Mouse (Mus musculus): ENCODE data around the gene Lamtor4.

The Lamtor4 gene

DNA sequence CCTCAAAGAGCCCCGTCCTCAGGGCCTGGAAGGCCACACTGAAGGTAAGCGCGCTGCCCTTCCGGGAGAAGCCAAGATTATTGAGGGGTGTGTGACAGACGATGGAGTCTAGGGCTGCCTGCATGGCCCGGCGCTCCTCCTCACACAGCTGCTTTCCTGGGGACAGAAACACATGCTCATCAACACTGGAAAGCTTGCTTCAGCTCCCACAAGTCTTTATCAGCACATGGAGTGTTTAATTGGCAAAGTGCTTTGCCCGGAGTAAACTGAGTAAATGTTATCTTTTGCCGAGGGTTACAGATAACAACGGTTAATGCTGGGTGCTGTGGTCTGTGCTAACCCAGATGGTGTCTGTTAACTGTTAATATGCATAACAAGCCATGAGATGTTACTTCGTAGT lies 5.6 kb downstream of the Lamtor4 start:
- no peak for DNase-seq

DNA sequence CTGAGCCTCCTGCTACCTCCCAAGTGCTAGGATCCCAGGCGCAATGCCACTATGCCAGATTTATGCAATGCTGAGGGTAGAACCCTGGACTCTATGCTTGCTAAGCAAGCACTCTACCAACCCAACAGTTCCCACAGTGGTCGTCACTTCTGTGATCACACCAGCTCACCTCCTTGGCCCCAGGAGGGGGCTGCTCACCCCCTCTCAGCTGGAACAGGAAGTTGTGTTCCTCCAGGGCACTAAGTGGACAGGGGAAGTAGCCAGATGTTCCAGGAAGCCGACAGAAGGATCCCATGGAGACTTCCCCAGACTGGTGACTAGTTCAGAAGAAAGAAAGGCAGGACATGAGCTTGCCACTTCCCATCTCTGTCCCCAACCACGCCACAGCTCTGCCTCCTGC lies 6.7 kb downstream of the Lamtor4 start:
- no peak for DNase-seq

DNA sequence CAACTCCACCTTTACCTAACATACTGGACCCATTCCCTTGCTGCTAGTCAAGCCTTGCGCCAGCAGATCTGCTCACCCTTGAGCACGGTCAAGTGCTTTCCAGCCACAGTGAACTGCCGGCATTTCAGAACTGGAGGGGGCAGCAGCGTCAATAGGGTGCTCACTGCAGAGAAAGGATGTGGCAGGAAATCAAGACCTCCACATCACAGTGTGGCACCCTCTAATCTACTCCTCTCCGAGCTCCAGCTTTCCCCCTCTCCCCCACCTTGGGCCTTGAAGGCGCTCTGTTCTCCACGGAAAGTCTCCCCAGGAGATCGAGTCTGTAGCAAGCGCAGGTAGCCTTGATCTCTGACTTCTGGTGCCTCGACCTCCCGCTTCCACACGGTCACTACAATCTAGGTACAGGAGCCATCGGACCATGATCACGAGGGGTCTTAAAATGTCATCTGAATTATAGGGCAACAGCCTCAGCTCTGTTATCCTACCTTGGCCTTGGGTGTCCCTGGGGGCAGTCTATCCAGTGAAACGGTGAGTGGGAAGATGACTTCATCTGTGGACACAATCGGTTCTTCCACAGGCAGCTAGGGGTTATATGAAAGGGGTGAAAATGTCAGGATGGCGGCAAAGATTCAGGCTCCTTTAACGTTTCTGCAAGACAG lies 7.4 kb downstream of the Lamtor4 start:
- peak in 1 of 2 experiments; percentile 14 for DNase-seq

DNA sequence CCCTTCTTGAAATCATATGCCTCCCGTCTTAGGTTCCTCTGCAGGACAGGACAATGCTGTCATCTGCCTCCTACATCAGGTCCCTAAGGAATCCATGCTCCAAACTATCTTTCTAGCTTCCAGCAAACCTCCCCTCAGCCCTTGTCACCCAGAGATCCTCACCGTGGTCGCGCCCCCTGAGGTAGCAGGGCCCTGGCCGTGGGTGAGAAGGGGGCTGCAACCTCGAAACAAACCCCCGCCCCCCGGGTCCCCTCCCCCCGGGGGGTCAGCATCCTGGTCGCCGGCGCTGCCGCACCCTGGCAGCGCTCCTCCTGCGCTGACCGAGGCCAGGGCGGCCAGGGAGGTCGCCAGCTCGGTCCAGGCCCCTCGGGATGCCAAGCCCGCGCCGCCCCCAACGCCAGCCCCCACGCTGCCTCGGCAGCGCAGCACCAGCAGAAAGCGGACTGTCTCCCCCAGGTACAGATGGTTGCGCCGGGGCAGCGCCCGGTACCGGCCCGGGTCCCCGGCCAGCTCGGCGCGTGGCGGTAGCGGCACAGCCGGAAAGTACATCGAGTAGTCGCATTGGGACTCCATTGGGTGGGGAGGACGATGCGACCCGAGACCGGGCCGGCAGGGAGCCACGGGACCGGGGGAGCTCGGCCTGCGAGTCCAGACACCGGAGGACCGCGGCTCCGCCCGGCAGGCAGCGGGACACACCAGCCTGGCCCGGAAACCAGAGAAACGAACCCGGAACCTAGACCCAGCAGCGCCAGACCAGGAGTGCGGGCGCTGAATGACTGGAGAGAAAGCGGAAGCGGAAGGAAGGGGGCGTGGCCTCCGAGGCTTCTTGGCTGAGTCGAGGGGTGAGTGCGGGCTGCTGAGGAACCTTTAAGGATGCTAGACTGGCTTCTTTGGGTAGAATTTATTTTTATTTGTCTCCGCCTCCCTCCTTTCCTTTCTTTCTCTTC lies 8.3 kb downstream of the Lamtor4 start, which contains the start of gene BC037034:
Gene BC037034 (minus strand): TSS at position 774 of the 947 bp plus-strand sequence.
- DNase-seq = peak; percentile 82 to 85

DNA sequence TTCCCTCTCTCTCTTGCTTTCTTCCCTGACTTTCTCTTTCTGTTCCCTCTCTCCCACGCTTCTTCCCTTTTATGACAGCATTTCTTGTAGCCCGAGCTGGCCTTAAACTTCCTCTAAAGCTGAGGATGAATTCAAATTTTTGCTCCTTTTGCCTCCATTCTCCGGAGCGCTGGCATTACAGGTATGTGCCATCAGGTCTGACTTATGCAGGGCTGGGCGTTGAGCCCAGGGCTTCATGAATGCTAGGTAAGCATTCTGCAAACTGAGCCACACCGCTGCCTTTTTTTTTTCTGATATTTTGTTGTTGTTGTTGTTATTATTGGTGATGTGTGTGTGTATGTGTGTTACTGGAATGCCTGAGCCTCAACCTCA lies 8.9 kb downstream of the Lamtor4 start:
- no peak for DNase-seq

DNA sequence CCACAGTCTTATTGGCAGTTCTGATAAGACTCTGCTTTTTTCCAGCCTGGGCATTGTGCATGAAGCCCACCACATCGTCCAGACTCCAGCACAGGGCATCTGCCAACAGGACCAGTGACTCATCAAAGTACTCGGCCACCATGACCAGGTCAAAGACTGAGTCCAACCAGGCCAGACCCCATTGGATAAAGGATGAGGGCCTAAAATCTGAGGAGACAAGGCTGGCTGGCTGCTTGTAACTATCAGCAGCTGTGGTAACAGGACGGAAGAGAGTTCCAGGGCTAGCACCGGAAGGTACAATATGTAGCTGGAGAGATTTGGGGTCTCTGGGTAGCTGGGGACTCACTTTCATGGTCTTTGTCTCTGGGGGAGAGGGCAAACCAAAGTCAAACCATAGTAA lies 10.4 kb downstream of the Lamtor4 start:
- no peak for DNase-seq

DNA sequence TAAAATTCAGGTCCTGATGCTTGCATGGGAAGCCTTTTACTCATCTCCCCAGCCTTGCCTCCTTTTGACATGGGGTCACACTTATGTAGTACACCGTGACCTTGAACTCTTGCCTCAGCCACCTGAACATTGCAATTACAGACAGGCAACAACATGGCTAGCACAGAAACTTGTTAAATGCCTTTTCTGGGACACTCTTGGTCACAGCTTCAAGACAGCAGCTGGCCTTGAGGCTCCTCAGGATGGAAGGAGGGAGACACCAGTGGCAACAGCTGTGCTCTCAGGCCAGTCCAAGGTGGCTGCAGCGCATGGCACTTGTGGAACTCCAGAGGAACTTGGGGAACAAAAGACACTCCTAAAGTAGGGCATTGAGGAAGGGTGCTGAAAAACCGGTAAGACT lies 11.8 kb downstream of the Lamtor4 start:
- no peak for DNase-seq

DNA sequence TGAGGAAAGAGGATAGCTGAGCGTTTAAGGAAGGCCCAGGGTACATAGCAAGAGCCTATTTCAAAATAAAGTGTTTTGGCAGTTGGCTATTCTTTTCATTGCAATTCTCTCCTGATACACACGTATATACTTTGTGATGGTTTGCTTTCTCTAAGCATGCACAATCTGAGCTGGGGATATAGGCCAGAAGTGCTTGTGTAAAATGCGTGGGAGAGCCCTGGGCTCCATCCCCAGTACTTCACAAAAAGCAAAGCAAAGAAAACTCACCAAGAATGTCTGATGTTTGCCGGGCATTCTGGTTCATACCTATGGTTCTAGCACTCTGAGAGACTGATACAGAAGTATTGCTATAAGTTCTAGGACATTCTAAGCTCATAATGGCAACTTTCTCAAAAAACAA lies 13.7 kb downstream of the Lamtor4 start:
- no peak for DNase-seq

DNA sequence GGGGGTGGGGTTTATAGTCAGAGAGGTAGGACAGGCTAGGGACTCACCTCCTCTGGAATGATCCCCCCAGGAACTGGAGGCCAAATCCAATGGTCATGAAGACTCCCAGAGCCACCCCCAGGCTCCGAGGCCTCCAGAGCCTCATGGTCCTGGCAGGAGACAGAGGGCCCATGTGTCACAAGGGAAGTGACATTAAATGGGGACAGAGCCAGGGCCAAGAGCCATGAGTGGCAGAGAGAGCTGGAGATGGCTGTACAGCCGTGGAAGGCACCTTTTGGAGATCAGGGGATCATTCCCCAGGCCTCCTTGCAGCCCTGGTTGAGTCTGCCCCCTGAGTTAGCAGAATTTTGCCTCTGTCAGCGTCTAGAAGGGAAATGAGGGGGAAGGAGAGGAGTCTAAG lies 15.9 kb downstream of the Lamtor4 start:
- DNase-seq = no peak

DNA sequence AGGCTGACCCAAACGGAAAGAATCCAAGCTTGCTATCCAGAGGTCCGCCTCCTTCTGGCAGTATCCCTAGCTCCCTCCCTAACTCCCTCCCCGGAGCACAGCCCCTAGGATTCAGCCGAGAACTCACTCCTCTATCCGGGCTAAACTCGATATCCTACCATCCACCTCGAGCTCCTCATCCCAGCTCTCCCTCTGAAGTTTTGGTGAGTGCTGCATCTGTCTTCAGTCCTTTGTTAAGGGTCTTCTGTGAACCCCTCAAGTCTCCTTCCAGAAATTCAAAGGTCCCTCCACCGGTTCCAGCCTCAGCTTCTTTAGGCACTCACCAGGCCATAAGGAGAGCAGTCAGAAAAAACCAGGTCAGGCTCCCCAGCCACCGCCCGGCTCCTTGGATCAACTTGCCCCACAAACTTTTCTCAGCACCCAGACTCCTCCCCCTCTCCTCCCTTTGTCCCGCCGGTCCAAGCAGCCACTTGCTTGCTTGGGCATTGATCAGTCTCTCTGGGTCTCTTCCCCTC lies 17.2 kb downstream of the Lamtor4 start, which contains the start of gene Gal3st4:
Gene Gal3st4 (minus strand): TSS at position 432 of the 515 bp plus-strand sequence.
- DNase-seq = no peak

DNA sequence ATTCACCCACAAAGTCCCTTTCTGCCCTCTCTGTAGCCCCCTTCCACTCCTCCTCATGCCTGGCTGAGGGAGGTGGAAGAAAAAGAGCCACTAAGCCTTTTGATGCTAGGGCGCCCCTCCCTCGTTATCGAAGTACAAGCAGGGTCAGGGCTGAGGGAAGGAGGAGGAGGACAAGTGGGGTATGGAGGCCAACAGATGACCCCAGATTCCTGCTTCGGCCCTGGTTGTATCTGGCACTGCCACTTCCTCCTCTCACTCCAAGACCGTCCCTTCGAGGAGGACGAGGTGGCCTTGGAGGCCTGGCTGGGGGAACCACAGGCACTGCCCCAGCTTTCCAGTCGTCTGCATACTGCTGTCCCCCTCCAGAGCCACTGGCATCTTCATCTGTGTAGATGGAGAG lies 18.9 kb downstream of the Lamtor4 start:
- no peak for DNase-seq

DNA sequence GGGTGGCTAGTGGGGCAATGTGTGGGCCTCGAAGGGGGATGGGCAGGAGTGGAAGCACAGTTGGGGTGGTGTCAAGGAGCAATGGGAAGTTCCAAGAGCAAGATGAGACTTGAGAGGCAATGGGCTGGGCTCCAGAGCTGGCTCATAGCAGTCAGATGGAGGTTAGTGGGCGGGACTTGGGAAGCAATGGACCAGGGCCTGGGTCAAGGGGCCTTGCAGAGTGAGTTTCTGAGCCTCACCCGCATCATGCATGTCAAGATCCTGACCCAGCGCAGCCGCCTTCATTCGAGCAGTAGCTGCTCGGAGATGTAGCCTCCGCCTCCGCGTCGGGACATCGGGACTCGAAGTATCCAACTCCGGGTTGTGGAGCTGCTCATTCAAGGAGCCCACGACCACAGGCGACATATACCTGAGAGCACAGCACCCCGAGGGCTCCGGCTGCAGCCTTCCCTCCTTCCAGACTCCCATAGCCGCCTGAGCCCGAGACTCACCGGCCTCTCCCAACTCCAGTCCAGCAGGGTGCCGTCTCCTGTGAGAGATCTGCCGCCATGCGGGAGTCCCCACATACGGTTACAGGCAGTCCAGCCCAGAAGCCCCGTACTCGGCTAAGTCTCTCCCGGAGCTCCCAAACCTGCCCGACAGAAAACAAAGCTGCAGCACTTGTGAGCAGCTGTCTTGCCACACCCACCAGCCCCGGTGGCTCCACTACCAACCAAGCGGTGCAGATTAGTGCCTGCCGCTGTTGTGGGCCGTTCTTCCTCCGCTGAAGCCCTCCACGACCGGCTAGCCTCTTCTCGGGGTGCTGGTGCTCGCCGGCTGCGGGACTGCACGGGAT lies 20.2 kb downstream of the Lamtor4 start:
- DNase-seq = no peak

DNA sequence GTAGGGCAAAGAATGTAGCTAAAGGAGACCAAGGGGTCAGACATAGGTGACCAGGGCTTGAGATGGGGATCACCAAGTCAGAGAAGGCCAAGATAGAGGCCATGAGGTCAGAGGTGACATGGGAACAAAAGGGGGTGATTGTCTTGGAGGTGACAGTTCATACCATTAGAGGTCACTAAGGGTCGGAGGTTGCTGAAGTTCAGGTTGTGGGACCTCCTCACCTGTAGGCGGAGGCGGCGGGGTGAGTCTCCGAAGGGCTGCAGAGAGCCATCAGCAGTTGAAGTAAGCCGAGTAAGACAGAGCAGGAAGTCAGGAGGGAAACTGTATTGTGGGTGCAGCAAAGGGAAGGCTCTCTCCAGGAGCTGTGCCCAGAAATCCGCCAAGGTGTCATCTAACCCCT lies 22.7 kb downstream of the Lamtor4 start:
- DNase-seq = no peak

DNA sequence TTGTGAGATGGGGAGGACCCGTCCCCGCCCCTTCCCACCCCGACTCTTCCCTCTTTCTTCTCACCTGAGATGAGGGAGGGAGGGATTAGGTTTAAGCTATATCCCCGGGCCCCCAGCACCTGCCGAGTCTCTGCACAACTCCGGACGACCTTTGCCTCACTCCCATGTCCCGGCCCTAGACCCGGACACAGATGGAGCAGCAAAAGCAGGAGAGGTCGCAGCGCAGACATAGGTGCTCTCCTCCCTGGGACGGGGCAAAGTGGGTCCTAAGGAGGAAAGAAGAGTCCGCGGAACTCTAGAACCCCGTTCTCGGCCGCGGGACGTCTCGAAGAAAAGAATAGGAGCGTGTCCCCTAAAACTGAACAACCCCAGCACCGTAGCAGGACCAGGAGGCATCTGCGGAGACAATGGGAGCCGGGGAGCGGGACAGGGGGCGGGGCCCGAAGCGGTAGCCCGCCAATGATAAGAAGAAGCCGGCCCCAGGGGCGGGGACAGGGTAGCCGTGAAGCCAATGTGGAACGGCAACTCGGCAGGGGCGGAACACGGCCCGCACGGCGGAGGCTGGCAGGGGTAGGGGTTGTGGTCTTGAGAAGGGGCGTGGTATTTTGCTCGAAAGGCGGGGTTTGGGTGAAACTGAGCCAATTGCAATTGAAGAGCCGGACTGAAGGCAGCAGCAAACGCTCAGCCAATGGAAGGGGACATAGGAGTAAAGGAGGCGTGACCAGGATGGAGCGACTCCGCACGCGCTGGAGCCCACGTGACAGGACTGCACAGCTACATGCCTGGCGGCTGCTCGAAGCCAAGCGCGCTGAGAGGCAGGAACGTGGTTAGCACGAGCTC lies 24.5 kb downstream of the Lamtor4 start, which contains the start of the genes Gm43720, Gpc2 and Stag3:
Gene Gm43720 (minus strand): TSS at position 374 of the 840 bp plus-strand sequence.
Gene Gpc2 (minus strand): TSS at position 421 of the 840 bp plus-strand sequence.
Gene Stag3 (plus strand): TSS at position 656 of the 840 bp plus-strand sequence.
- DNase-seq = peak; percentile 83 to 90

DNA sequence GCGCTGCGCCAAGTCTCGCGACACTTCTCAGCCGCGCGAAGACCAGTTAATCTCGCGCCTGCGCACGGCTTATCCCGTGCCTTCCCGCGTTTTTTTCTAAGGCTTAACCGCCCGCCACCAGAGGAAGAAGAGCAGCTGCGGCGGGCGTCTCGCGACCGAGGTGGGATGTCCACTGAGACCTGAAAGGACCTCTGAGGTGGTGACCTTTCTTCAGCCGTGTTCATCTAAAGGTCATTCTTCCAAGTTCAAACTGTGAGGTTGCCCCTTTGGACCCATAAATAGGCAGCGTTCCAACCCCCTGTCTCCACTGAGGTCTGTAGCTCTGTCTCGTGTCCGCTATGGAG lies 25.1 kb downstream of the Lamtor4 start:
- DNase-seq = no peak

DNA sequence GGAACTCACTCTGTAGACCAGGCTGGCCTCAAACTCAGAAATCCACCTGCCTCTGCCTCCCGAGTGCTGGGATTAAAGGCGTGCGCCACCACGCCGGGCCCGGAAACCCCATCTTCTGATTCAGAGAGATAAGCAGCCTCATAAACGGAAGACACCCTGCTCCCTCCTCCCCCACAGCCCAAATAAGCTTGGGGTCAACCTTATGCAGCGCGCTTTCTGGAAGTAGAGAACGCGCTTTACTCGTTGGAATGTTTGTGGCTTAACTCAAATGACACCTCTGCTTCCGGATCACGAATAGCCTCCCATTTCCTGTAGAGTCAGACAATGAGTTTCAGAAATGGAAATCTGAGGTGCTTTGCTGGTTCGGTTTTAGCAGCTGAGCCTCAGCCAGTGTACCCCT lies 25.5 kb downstream of the Lamtor4 start:
- DNase-seq = no peak

DNA sequence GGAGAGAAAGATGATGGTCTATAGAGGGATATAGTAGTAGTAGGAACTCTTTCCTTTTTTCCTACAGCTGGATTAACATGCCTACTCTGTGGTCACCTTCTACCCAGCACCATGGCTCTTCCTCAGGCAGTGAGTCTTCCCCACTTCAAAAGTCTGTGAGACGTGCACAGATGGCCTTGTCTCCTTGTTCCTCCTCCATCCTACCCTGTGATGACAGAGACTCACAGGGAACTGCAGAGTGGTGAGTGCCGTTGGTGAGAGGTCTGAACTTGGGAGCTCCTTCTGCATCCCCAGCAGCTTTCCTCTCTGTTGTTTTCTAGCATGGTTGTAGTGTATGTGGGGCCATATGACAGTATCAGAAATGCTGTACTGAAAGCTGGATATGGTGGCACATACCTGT lies 26.5 kb downstream of the Lamtor4 start:
- DNase-seq = no peak

DNA sequence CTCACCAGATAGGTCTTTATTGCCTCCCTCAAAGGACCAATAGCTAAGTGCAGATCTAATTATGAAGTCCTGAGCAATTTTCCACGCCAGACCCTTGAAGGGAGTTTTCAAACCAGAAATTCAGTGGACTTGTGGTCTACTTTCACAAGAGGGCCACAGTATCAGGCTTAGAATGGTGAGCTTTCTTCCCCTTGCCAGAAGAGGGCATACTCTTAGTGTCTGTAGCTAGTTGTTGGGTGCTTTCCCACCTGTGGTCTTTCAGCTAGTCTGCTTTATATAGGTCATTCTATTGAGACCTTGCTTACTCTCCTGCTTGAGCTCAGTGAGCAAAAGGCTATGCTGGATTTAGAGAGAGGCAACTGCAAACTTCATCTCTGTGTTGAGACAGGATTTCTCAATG lies 28.3 kb downstream of the Lamtor4 start:
- no peak for DNase-seq

DNA sequence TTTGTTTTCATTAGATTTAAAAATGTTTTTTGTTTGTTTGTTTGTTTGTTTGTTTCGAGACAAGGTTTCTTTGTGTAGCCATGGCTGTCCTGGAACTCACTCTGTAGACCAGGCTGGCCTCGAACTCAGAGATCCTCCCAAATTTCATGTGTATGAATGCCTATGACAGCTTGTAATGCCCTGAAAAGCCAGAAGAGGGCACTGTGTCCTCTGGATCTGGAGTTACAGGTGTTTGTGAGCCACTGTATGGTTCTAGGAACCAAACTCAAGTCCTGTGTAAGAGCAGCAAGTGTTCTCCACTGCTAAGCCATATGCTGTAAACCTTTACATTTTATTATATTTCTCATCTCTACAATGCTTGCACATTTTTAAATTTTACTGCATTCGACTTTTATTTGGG lies 32.6 kb downstream of the Lamtor4 start:
- DNase-seq = no peak

DNA sequence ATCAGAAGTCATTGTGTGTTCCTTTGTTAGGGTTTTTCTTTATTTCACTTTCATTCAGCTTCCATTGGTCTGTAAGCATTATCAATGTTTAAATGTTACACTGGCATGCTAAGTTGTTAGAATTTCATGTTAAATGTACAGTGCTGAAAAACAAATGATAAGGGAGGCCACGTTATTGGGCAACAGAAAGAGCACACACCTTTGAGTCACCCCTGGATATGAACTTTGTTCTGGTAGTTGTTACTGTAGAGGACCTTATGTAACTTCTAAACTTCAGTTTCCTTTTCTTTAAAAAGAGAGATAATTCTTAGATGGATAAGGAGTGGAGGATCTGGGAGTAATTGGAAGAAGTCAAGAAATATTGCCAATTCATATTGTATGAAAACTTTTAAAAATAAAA lies 36.4 kb downstream of the Lamtor4 start:
- no peak for DNase-seq

DNA sequence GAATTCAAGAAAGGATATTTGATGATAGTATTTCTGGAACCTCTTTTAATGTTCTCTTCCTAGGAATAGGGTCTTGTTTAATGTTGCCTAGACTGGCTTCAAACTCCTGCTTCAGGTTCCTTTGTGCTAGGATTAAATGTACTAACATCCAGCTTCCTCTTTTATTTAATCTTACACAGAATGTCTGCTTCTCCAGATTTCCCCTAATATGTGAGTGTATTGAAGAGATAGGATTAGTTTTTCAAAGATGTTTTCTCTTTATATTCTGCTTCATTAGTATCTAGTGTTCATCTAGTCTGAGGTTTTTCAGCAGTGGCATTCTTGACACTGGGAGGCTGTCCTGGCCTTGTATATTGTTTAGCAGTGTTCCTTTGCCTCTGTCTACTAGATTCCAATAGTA lies 38.9 kb downstream of the Lamtor4 start:
- DNase-seq = no peak

DNA sequence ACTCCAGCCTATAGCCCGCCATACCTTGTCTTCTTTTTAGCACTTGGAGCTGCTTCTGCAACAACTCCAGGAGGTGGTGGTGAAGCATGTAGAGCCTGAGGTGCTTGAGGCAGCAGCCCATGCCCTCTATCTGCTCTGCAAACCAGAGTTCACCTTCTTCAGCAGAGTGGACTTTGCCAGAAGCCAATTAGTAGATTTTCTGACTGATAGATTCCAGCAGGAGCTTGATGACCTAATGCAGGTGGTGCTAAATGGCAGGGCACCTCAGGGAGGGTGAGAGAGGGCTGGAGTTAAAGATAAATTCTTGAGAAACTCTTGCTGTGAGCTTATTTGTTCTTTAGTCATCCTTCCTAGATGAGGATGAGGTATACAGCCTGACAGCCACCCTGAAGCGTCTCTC lies 44.3 kb downstream of the Lamtor4 start:
- no peak for DNase-seq

Data from thymus, adult 18-20 months (tissue).